10 mouse cellular contexts compared by ENCODE assay signal in genomic region chr6:113860735-113861374, GRCm38 (mm10).
DNase-seq lines count a peak whose midpoint lies in the region; ATAC-seq lines count a peak whose summit lies in the region.
"Had no signal": no experiment of that assay in that cellular context is flagged by ENCODE, and none has a peak within 500 bp of the region (broad histone marks: within the 10 kb centered on the region; RNA-seq: fewer than 3 reads in every experiment).

No protein-coding gene starts in this region.

- no peak overlapping the region for H3K27ac ChIP-seq in kidney, embryonic 16.5 days (ENCODE audit: low read length)
- peak overlapping the region; percentile 74 for H3K27ac ChIP-seq in hindbrain, embryonic 16.5 days (ENCODE audit: low read depth, low read length)

- no peak overlapping the region for H3K4me2 ChIP-seq in kidney, embryonic 16.5 days (replicated peaks; ENCODE audit: low read depth, low read length)
- no peak overlapping the region for H3K4me2 ChIP-seq in hindbrain, embryonic 16.5 days (ENCODE audit: low read length)

- H3K9me3 ChIP-seq in kidney, embryonic 16.5 days (ENCODE audit: low read length), result no peaks in the 10 kb centered on the region
- no peaks in the 10 kb centered on the region for H3K9me3 ChIP-seq in hindbrain, embryonic 16.5 days (ENCODE audit: control insufficient read depth, low read length)

- H3K9ac ChIP-seq in kidney, embryonic 16.5 days (replicated peaks; ENCODE audit: low read length), result no peak overlapping the region
- H3K9ac ChIP-seq in hindbrain, embryonic 16.5 days (ENCODE audit: low read depth, low read length), result peak overlapping the region; percentile 31; the same call in 1 of the 2 replicates

- WGBS in kidney, embryonic 16.5 days, result 42% methylated on average over 15 of the region's 15 CpGs
- WGBS in hindbrain, embryonic 16.5 days, result 26% methylated on average over 15 of the region's 15 CpGs

- no peak overlapping the region for H3K4me3 ChIP-seq in kidney, embryonic 16.5 days (ENCODE audit: low read length)
- H3K4me3 ChIP-seq in hindbrain, embryonic 16.5 days (ENCODE audit: low read length), result no peak overlapping the region
- H3K4me3 ChIP-seq: erythroblast, embryonic 14.5 days had no signal

- no peaks in the 10 kb centered on the region for H3K36me3 ChIP-seq in kidney, embryonic 16.5 days (ENCODE audit: insufficient read depth, low read length)
- no peaks in the 10 kb centered on the region for H3K36me3 ChIP-seq in hindbrain, embryonic 16.5 days (ENCODE audit: control insufficient read depth, insufficient read depth, low read length)
- H3K36me3 ChIP-seq: G1E had no signal

- no peaks in the 10 kb centered on the region for H3K27me3 ChIP-seq in kidney, embryonic 16.5 days (ENCODE audit: insufficient read depth, low read length)
- H3K27me3 ChIP-seq in hindbrain, embryonic 16.5 days (replicated peaks; ENCODE audit: control insufficient read depth, insufficient read depth, low read length), result no peaks in the 10 kb centered on the region

- H3K4me1 ChIP-seq in kidney, embryonic 16.5 days (ENCODE audit: insufficient read depth, low read length), result no peaks in the 10 kb centered on the region
- H3K4me1 ChIP-seq in hindbrain, embryonic 16.5 days (ENCODE audit: control insufficient read depth, insufficient read depth, low read depth, low read length), result peaks cover 39% of the 10 kb centered on the region

- ATAC-seq in kidney, embryonic 16.5 days (ENCODE audit: low FRiP score, low TSS enrichment), result peak; percentile 53
- ATAC-seq in hindbrain, embryonic 16.5 days, result peak; percentile 75

- DNase-seq in kidney, adult 18-20 months, result no peak
- DNase-seq in cerebellum, adult 8-10 months, result peak; percentile 99
- DNase-seq in retina, postnatal 7 days (ENCODE audit: low read depth, low spot score), result peak; percentile 61
- no peak for DNase-seq in spleen, postnatal 10 days (ENCODE audit: low spot score in 2 of 2)
- no peak for DNase-seq in thymus, postnatal 4 days
- DNase-seq in MN1 (ENCODE audit: low spot score), result no peak

Comparison
In these comparisons a context has a peak if more than half of its experiments do, and no peak if none do; other contexts are left out.
1. DNase-seq: peak in cerebellum, adult 8-10 months (single experiment) and retina, postnatal 7 days (single experiment); none in kidney, adult 18-20 months (single experiment), spleen, postnatal 10 days (0 of 2), thymus, postnatal 4 days (single experiment) and MN1 (single experiment).